Mouse (Mus musculus) embryonic facial prominence, embryonic 13.5 days (tissue): Measurements from ENCODE around the gene Tmem59l. TPM values are rescaled to one million over a fixed set of nuclear protein-coding genes. Genes with fewer than 3 reads are reported as not detected.

Experiments
- ATAC-seq: fragments of 200-750 bp; cut with Nextera tagmentation; 2 replicates; pipeline ENCODE4 v1.8.0; 2017; ENCODE audit warnings: low read depth; ENCODE audit not compliant: insufficient number of reproducible peaks, insufficient read depth, low FRiP score, low TSS enrichment
- H3K27ac ChIP-seq: fragments of 300-500 bp; sonication (generic); 2 replicates; pipeline ENCODE4 v1.5.1; 2015; ENCODE audit warnings: moderate library complexity, mild to moderate bottlenecking, inconsistent platforms
- H3K27me3 ChIP-seq: fragments of 300-500 bp; sonication (generic); 2 replicates; pipeline ENCODE4 v1.6.1; 2015; ENCODE audit warnings: mild to moderate bottlenecking, inconsistent platforms
- H3K36me3 ChIP-seq: fragments of 300-500 bp; sonication (generic); 2 replicates; pipeline ENCODE4 v1.6.1; 2015; ENCODE audit warnings: mild to moderate bottlenecking, inconsistent platforms
- H3K4me1 ChIP-seq: fragments of 300-500 bp; sonication (generic); 2 replicates; pipeline ENCODE4 v1.6.1; 2015; ENCODE audit warnings: inconsistent platforms
- H3K4me2 ChIP-seq: fragments of 300-500 bp; sonication (generic); 2 replicates; pipeline ENCODE4 v1.6.1; 2015; ENCODE audit warnings: moderate library complexity, mild to moderate bottlenecking, inconsistent platforms
- H3K4me3 ChIP-seq: fragments of 300-500 bp; sonication (generic); 2 replicates; pipeline ENCODE4 v1.5.1; 2015; ENCODE audit warnings: mild to moderate bottlenecking, inconsistent platforms
- H3K9ac ChIP-seq: fragments of 300-500 bp; sonication (generic); 2 replicates; pipeline ENCODE4 v1.6.1; 2015; ENCODE audit warnings: mild to moderate bottlenecking, inconsistent platforms
- H3K9me3 ChIP-seq: fragments of 300-500 bp; sonication (generic); 2 replicates; pipeline ENCODE4 v1.6.1; 2016; ENCODE audit warnings: inconsistent platforms
- WGBS: fragments of 180-500 bp; shearing (Covaris S2); methylation state at CpG from one replicate; pipeline ENCODE4 v1.1.7; 2015; ENCODE audit warnings: mixed read lengths; 5-methylcytosine and 5-hydroxymethylcytosine counted together
- polyA plus RNA-seq: library from polyadenylated mRNA; unstranded; fragments of >200 nt; fragmentation: Nextera tagmentation; extraction: Ambion mirVana; gene quantifications from 2 replicates; pipeline ENCODE4 v1.2.1, GENCODE M21; 2015

Tmem59l gene
- polyA plus RNA-seq, result 32.3 and 34.8 TPM in 2 replicates

DNA sequence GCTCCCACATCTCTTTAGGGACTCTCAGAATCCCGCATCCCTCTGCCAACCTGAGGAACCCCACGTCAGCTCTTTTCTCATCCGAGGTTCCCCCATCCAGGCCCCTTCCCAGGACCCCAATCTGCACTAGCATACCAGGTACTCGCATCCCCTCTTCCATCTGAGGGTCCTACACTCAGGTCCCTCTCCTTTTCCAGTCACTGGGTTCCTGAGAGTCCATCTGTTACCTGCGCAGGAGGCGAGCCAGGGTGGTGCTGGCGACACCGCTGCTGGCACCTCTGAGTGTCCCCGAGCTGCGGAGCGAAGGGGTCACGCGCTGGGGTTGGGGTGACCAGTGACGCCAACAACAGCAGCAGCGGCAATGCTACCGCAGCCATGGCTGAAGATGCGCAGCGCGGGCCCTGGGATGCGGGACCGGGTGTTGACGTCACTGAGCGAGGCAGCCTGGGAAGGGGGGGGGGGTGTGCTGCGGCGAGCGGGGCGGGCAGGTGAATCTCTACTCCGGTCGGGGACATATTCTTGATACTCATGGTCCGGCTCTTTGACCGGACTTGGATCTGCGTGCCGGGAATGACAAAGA, at the start of gene Tmem59l:
Tmem59l (minus strand) TSS at position 418 of the 580 bp plus-strand sequence.
- H3K36me3 ChIP-seq, result no peaks in the 10 kb centered on the region
- H3K9me3 ChIP-seq, result no peaks in the 10 kb centered on the region
- peaks cover 67% of the 10 kb centered on the region for H3K27me3 ChIP-seq
- no peak for ATAC-seq
- H3K27ac ChIP-seq, result peak within 1 kb of the TSS; percentile 55; the same call in 1 of the 2 replicates
- H3K9ac ChIP-seq, result peak within 1 kb of the TSS; percentile 67
- peak within 1 kb of the TSS; percentile 44 for H3K4me3 ChIP-seq
- WGBS, result 4% methylated on average over 33 of the region's 33 CpGs
- H3K4me2 ChIP-seq, result peak within 1 kb of the TSS; percentile 74
- peaks cover 57% of the 10 kb centered on the region for H3K4me1 ChIP-seq

GRCm38 (mm10) chr8:70535701-70536100, 48.5 kb upstream of the Tmem59l start:
- Histone ChIP-seq H3K4me3 (no peak overlapping the region), H3K9ac (no peak overlapping the region), H3K27me3 (no peaks in the 10 kb centered on the region), H3K4me1 (peaks cover 13% of the 10 kb centered on the region), H3K36me3 (peaks cover 69% of the 10 kb centered on the region), H3K27ac (no peak overlapping the region), H3K9me3 (no peaks in the 10 kb centered on the region), H3K4me2 (no peak overlapping the region)
- 89% methylated on average over 2 of the region's 2 CpGs for WGBS
- ATAC-seq, result no peak

DNA sequence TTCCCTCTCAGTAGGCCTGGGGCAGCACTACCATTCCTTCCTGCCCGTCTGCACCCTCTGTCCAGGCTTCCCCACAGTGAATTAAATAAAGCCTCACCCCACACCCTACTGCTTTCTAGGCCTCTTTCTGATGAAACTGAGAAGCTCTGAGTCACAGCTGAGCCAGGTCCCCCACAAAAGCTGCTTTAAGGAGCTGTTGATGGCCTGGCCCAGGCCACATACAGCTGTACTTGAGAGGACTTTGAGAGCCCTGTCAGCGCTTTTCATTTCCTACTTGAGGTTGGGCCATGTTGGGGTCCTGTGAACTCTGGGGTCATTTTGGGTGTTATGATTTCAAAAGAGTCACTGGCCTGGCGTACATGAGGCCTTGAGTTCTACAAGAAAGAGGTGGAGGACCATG, 48.1 kb upstream of the Tmem59l start:
- WGBS, result 96% methylated on average over 3 of the region's 3 CpGs
- Histone ChIP-seq H3K4me2 (no peak overlapping the region), H3K4me3 (no peak overlapping the region), H3K36me3 (peaks cover 74% of the 10 kb centered on the region), H3K4me1 (peaks cover 8% of the 10 kb centered on the region), H3K9ac (no peak overlapping the region), H3K27me3 (no peaks in the 10 kb centered on the region), H3K9me3 (no peaks in the 10 kb centered on the region), H3K27ac (no peak overlapping the region)
- ATAC-seq, result no peak

DNA sequence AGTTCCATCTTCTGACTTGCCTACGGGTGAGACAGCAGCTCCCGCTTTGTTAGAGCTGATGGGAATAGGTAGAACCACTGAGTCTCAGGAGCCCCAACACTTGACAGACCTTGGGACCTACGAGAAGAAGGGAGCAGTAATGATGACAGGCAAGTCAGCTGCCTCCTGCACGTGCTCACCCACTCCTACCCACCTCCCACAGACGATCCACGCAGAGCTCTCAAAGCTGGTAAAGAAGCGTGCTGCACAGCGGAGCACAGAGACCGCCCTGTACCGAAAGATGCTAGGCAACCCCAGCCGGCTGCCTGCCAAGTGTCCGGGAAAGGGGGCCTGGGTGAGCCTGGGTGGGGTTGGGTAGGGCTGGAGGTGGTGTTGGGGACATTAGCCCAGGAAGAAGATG, 47.1 kb upstream of the Tmem59l start:
- no peak overlapping the region for H3K9ac ChIP-seq
- no peaks in the 10 kb centered on the region for H3K9me3 ChIP-seq
- peaks cover 11% of the 10 kb centered on the region for H3K4me1 ChIP-seq
- H3K4me3 ChIP-seq, result no peak overlapping the region
- no peaks in the 10 kb centered on the region for H3K27me3 ChIP-seq
- no peak overlapping the region for H3K27ac ChIP-seq
- 89% methylated on average over 12 of the region's 12 CpGs for WGBS
- no peak for ATAC-seq
- H3K4me2 ChIP-seq, result no peak overlapping the region
- H3K36me3 ChIP-seq, result peaks cover 83% of the 10 kb centered on the region

- WGBS, result 89% methylated on average over 2 of the region's 2 CpGs
Observed at GRCm38 (mm10) chr8:70530314-70530713, 43.2 kb upstream of the Tmem59l start.

GRCm38 (mm10) chr8:70529741-70530161, 42.6 kb upstream of the Tmem59l start:
- 94% methylated on average over 3 of the region's 3 CpGs for WGBS
- Histone ChIP-seq H3K4me2 (no peak overlapping the region), H3K27ac (no peak overlapping the region), H3K4me3 (no peak overlapping the region), H3K9me3 (no peaks in the 10 kb centered on the region), H3K27me3 (no peaks in the 10 kb centered on the region), H3K36me3 (peaks cover 56% of the 10 kb centered on the region), H3K9ac (no peak overlapping the region), H3K4me1 (peaks cover 27% of the 10 kb centered on the region)
- no peak for ATAC-seq

More at GRCm38 (mm10) chr8:70530314-70530713, 43.2 kb upstream of the Tmem59l start:
- Histone ChIP-seq H3K36me3 (peaks cover 62% of the 10 kb centered on the region), H3K4me2 (no peak overlapping the region), H3K27me3 (no peaks in the 10 kb centered on the region), H3K4me3 (no peak overlapping the region), H3K9me3 (no peaks in the 10 kb centered on the region), H3K9ac (no peak overlapping the region), H3K27ac (no peak overlapping the region), H3K4me1 (peaks cover 27% of the 10 kb centered on the region)
- ATAC-seq, result no peak

- Histone ChIP-seq H3K4me2 (peak overlapping the region; percentile 11; the same call in 1 of the 2 replicates), H3K9ac (peak overlapping the region; percentile 44; the same call in 1 of the 2 replicates), H3K4me3 (0 out of 2 replicates have a peak overlapping the region, but pooled peaks have one; percentile 6), H3K4me1 (peaks cover 27% of the 10 kb centered on the region), H3K9me3 (no peaks in the 10 kb centered on the region), H3K27me3 (no peaks in the 10 kb centered on the region), H3K27ac (no peak overlapping the region), H3K36me3 (peaks cover 52% of the 10 kb centered on the region)
- ATAC-seq, result no peak
- 83% methylated on average over 5 of the region's 5 CpGs for WGBS
Observed at GRCm38 (mm10) chr8:70529299-70529698, 42.1 kb upstream of the Tmem59l start.

DNA sequence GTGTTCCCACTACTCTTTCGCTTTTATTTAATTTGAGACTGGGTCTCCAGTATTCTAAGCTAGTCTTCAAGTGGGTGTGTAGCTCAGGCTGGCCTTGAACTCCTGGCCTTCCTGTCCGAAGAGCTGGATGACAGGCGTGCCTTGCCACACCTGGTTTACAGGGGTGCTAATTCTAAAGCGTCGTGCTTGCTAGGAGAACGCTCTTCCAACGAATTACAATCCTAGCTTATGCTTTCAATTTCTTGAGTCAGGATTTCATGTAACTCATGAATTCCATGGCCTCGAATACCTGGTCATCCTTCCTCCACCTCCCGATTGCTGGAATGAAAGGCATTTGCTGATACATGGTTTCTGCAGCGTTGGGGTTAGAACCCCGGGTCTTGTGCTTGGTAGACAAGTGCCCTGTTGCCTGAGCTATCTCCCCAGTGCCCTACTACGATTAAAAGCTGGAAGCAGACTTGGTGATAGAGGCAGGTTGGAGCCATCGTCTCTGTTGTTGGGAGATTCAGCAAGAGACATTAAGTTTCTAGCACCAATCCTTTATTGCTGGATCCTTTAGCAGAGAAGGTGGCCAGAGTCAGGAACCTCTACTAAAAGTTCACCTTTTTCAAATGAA, 41.1 kb upstream of the Tmem59l start:
- Histone ChIP-seq H3K9me3 (no peaks in the 10 kb centered on the region), H3K4me1 (peaks cover 30% of the 10 kb centered on the region), H3K4me3 (peak overlapping the region; percentile 62), H3K36me3 (peaks cover 42% of the 10 kb centered on the region), H3K4me2 (peak overlapping the region; percentile 65), H3K27ac (peak overlapping the region; percentile 84), H3K27me3 (no peaks in the 10 kb centered on the region), H3K9ac (peak overlapping the region; percentile 95)
- 31% methylated on average over 13 of the region's 13 CpGs for WGBS
- ATAC-seq, result no peak

GRCm38 (mm10) chr8:70527512-70528181, 40.5 kb upstream of the Tmem59l start, which contains the start of the genes Fkbp8 and Kxd1:
Gene Fkbp8 (plus strand): TSS chr8:70527724.
Gene Kxd1 (minus strand): TSS chr8:70527956.
- peaks cover 31% of the 10 kb centered on the region for H3K4me1 ChIP-seq
- peak within 1 kb of the TSS; percentile 65 for H3K4me2 ChIP-seq
- peak; percentile 92 for ATAC-seq
- peak within 1 kb of the TSS; percentile 62 for H3K4me3 ChIP-seq
- WGBS, result under 1% methylated on average over 61 of the region's 61 CpGs
- H3K9ac ChIP-seq, result peak within 1 kb of the TSS; percentile 95
- H3K9me3 ChIP-seq, result no peaks in the 10 kb centered on the region
- no peaks in the 10 kb centered on the region for H3K27me3 ChIP-seq
- H3K36me3 ChIP-seq, result peaks cover 35% of the 10 kb centered on the region
- H3K27ac ChIP-seq, result peak within 1 kb of the TSS; percentile 84

DNA sequence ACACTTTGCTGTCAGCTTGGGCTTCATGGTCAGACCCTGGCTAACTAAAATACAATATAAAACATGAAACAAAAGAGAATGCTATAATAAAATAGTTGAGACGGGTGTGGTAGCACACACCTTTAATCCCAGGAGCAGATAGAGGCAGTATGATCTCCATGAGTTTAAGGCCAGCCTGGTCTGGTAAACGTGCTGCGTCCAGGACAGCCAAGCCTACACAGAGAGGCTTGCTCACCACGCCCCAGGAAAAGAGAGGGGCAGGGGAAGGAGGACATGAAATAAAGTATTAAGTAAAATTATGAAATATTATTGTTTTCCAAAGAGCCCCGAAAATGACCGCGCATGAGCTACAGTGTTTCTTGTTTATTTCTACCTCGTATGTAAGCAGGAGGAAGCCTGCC, 40.0 kb upstream of the Tmem59l start:
- Histone ChIP-seq H3K4me1 (peaks cover 35% of the 10 kb centered on the region), H3K9ac (peak overlapping the region; percentile 95), H3K27ac (peak overlapping the region; percentile 84), H3K4me2 (peak overlapping the region; percentile 65), H3K9me3 (no peaks in the 10 kb centered on the region), H3K36me3 (peaks cover 30% of the 10 kb centered on the region), H3K27me3 (no peaks in the 10 kb centered on the region), H3K4me3 (peak overlapping the region; percentile 62)
- WGBS, result 2% methylated on average over 8 of the region's 8 CpGs
- ATAC-seq, result no peak

DNA sequence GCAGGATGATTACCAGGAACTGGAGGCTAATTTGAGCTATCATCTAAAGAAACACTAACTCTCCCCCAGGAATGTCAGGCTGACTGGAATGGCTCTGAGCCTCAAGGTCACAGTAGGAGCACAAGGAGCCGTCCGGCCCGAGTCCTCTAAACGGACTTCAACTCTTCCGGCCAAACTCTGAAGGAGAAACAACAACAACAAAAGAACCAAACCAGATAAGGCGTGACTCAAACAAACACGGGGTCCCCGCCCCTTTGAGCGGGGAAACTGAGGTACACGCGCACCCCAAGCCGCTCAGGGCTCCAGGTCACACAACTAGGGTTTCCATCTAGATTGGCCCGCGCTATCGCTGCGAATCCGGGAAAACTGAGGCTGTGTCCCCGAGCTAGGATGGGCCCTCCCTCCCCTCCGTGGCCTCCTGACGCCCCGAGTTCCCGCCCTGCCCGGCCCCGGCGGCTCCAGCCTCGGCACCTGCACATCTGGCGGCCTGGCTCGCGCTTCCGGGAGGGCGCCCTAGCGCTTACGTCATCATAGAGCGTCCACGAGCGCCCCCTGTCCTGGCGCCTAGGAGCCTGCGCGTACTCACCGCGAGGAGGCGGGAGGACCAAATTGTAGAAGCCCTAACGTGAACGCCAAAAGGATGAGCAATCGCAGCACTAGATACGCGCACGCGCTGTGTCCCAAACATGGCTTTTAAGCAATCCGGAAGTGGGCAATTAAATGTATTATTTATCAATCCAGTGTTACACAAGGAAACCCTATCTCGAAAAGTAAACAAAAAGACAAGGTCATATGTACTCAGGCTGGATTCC, 35.6 kb upstream of the Tmem59l start:
- H3K36me3 ChIP-seq, result peaks cover 13% of the 10 kb centered on the region; the same call in 1 of the 2 replicates
- H3K9ac ChIP-seq, result peak overlapping the region; percentile 85
- WGBS, result under 1% methylated on average over 51 of the region's 51 CpGs
- peak overlapping the region; percentile 77 for H3K4me2 ChIP-seq
- peak overlapping the region; percentile 81 for H3K4me3 ChIP-seq
- H3K9me3 ChIP-seq, result no peaks in the 10 kb centered on the region
- peak; percentile 84 for ATAC-seq
- peaks cover 22% of the 10 kb centered on the region for H3K4me1 ChIP-seq
- no peaks in the 10 kb centered on the region for H3K27me3 ChIP-seq
- H3K27ac ChIP-seq, result peak overlapping the region; percentile 86
